Mouse (Mus musculus) G1E (cell line): ENCODE data around the gene Gas1.

Experiments used
- CTCF ChIP-seq: IDR thresholded peaks from 2 replicates; pipeline ENCODE4 v1.5.1; 2012; ENCODE audit warnings: low read depth, low read length, inconsistent platforms, mixed read lengths
- GATA1 ChIP-seq: IDR thresholded peaks from 2 replicates; pipeline ENCODE4 v1.6.1; 2012; ENCODE audit warnings: borderline replicate concordance, low read length, inconsistent platforms, mixed read lengths
- GATA2 ChIP-seq: IDR thresholded peaks from 2 replicates; pipeline ENCODE4 v1.6.1; 2012; ENCODE audit warnings: low read depth, low read length, inconsistent platforms, borderline replicate concordance
- POLR2AphosphoS5 ChIP-seq: IDR thresholded peaks from 2 replicates; pipeline ENCODE4 v1.6.1; 2012; ENCODE audit warnings: low read depth, low read length, inconsistent platforms; ENCODE audit not compliant: insufficient replicate concordance
- TAL1 ChIP-seq: conservative IDR thresholded peaks from 2 replicates; pipeline ENCODE4 v1.6.1; 2012; ENCODE audit warnings: low read depth, low read length, inconsistent platforms, mixed read lengths

GRCm38 (mm10) chr13:60193273-60193672 lies 16.1 kb upstream of the Gas1 start:
- TF ChIP-seq CTCF (no peak), GATA1 (no peak), POLR2AphosphoS5 (no peak), TAL1 (no peak), GATA2 (no peak)
